Mouse (Mus musculus): Measurements from ENCODE around the gene Olfr556.
"Not testable (repeated sequence)": the region's sequence is repeated elsewhere in the genome, so short reads cannot be mapped to it uniquely, and the experiment has no call there.

The Olfr556 gene

DNA sequence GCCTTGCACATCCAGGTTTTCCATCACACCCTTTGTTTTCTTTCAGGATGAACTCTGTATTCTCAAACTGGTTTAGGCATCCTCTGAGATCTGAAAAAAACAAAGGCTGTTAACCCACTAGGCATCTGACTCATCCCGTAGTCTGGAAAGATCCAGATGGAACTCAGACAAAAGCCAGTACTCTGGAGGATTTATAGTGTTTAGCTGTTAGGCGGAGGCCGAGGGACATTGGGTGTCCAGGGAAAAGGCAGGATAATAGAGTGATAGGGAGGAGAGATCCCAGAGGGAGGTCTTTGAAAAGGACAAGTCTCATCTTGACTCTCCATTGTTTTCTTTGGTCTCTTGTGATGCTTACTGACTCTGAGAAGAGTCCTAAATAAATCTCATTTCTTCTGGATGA, at the start of gene Olfr556:
Gene Olfr556, plus strand, starts transcription at position 301 of the 400 bp plus-strand sequence.
- no peak for DNase-seq

DNA sequence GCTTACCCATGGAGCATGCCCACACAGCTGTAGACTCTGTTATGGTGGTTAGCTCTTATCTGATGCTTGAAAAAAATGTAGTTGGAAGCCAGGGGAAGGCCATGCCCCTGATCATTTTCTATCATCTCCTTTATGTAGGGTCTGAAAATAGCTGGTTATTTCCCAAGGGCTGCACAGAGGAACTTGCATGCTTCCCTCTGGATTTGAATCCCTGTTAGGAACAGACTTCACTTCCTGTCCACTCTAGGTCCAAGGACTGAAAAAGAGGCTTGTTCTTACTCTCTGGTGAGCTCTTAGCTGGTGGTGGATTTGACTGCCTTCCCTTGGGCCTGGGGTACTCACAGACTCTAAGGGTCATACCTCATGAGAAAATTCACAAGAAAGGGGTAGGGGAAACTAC, 46.6 kb upstream of the Olfr556 start, which contains the start of gene Olfr553:
Gene Olfr553, minus strand, starts transcription at position 101 of the 400 bp plus-strand sequence.
- no peak for DNase-seq

DNA sequence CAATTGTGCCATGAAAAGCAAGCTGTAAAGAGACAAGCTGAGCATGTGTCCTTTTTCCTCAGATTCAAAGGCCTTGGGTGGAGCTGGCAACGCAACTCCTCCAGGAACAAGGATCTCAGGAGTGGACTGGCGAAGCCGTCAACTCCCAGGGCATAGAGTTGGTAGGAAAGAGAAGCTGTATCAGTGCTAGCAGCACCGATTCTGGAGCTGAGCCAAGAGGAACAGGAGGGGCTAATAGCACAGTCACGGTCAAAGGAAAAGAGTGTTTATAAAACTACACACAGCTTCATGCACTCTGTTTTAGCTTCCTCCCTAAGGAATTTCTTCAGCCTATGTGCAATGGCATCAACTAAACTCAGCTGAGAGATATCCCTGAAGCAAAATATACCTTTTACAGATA, 45.1 kb upstream of the Olfr556 start:
- DNase-seq: no peak

DNA sequence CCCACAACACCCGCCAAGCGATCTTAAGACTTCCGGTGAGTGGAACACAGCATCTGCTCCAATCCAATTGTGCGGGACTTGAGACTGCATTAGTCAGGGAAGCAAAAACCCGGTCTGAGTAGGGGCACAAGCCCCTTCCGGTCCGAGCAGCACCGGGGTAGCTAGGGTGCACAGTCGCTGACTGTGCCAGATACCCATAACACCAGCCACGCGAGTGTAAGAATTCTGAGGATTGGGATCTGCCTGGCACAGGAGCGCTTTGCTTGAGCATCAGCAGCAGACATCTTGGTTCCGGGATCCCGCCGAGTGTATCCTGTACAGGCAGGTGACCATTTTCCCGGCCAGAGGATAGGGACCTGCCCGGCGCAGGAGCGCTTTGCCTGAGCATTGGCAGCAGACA, 44.3 kb upstream of the Olfr556 start:
- not testable (repeated sequence) for DNase-seq

DNA sequence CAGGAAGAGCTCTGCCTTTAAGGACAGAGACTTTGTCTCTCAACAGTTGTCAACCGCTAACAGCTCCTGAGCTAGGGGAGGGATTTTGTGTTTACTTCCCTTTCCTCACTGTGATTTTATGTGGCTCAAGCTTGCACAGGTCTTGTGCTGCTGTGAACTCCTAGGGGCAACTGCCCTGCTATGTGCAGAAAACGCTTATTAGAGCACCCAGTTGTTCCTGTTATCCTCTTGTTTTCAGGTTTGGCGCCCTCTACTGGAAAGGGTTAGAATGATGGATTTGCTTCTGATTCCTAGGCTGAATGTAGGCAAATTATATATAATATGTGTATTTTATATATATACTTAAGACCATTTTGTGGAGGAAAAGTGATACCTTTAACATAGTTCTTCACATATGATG, 28.0 kb upstream of the Olfr556 start:
- DNase-seq: peak in 1 of 2 experiments; percentile 44

DNA sequence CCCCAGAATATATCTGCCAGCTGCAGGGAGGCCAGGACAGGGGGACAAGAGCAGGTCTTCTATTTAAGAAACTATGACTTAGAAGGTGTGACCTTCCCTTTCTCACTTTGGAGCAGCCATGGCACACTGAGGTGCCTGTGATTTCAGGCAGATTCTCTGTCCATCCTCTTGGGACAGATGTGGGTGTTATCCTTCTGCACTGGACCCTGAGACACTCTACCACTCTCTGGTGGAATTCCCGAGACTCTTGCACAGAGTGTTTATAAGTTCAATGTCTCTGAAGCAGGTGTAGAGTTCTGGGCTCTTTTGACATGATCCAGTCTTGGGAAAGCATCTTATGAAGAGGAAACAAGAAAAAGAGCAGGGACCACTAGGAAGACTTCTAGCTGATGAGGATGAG, 26.6 kb upstream of the Olfr556 start, which contains the start of gene Olfr554:
Gene Olfr554, plus strand, starts transcription at position 301 of the 400 bp plus-strand sequence.
- DNase-seq: no peak

DNA sequence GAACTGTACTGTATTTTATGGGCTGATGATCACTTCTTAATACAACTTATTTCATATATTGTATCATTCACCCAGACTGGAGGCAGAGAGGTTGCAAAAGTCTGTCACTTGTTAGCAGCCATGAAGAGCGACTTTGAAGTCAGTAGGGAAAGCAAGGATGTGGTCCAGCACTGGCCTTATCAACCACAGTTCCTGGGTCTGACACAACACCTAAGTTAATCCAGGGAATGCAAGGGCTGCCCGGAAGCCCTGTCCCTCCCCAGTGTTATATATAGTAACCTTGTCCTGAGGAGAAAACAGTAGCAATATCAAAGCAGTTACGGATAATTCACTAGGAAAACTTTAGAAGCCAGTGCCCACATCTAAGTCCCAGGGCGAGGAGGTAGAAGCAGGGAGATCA, 19.8 kb upstream of the Olfr556 start:
- not testable (repeated sequence) for DNase-seq

DNA sequence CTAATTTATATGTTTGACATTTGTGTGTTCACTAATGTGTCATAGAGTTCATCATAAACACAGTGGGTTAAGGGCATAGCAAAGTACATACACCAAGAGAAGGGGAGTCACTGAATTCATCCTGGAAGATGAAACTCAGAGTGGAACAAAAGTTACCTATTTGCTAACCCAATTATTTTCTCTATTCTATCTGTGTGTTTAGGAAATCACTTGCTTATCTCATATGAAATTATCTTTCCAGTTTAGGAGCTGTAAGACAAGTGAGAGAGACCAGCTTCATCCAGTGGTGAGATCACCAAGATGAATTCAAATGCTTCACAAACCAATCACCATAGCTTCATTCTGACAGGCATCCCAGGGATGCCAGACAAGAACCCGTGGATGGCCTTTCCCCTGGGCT, 6.2 kb upstream of the Olfr556 start, which contains the start of gene Olfr555:
Gene Olfr555, plus strand, starts transcription at position 301 of the 400 bp plus-strand sequence.
- DNase-seq: no peak

DNA sequence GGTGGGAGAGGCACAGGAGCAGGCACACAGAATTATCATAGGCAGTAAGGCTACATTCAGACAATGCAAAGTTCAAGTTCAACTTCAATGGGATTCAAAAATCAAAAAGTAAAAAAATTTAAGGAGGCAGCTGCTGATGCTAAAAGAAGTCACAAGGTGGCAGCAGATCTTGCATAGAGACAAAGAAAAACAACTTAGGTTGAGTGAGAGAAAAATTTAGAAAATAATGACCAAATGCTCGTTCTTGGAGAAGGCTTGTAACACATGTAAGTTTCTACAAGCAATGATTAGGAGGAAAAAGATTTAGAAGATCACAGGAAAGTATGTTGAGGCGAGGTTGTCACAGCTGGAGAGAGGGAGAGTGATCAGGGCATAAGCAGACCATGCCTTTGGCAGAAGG, 679 bp downstream of the Olfr556 start:
- no peak for DNase-seq

DNA sequence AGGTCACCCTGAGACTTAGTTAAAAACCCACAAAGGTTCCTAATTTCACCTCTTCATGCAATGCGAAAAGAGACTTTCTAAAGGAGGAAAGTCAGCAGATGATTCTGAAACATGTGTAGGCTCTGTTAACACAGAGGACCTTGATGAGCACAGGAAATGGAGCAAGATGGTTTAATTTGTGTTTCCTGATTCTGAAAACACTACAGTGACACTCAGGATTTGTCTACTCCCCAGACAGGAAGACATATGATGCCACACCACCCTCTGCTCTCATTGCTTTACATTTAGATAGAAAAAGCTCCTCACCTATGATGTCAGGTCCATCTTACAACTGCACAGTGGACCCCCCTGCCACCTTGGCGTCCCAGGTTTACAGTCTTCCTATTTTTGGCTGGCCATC, 11.5 kb downstream of the Olfr556 start:
- DNase-seq: no peak

DNA sequence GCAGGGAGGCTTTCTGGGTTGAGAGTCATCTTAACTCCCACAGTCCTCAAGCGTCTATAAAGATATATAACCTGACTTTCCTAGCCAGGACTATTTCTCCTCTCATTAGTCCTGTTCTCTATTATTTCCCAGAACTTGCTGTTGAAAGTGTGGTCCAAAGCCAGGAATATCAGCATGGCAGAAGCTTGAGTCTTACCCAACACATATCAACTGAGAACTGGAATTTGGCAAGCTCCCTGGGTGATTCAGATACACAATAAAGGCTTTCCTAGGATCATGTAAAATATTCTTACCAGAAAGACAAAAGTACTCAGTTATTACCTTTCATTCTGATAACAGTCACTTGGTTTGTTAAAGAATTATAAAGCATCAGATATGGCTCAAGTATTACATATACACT, 17.2 kb downstream of the Olfr556 start:
- no peak for DNase-seq

DNA sequence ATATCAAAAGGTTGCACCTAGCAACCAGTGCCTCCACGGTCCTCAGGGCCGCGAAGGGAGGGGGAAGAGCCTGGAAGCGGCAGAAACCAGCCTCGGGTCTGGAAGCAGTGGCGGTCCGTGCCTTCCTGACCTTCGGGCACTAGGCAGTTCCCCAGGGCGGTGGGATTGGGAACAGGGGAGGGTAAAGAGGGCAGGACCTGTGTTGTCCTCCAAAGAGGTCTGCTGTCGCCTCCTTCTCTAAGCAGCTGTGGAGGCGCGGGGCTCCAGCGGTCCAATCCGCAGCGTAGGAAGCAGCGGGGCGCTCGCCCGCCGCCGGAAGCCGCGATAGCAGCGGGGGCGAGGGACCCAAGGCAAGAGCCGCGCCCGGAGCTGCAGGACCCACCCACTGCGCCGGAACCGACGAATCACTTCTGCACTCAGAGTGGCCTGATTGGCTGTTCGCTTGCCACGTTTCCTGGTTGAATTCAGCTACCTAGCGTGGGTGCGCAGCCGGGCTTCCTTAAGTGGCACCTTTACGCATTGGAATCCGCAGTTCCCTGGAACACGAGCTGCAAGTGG, 22.3 kb downstream of the Olfr556 start, which contains the start of gene Trim68:
Gene Trim68, minus strand, starts transcription at position 384 of the 558 bp plus-strand sequence.
- DNase-seq: peak; percentile 82 to 85

DNA sequence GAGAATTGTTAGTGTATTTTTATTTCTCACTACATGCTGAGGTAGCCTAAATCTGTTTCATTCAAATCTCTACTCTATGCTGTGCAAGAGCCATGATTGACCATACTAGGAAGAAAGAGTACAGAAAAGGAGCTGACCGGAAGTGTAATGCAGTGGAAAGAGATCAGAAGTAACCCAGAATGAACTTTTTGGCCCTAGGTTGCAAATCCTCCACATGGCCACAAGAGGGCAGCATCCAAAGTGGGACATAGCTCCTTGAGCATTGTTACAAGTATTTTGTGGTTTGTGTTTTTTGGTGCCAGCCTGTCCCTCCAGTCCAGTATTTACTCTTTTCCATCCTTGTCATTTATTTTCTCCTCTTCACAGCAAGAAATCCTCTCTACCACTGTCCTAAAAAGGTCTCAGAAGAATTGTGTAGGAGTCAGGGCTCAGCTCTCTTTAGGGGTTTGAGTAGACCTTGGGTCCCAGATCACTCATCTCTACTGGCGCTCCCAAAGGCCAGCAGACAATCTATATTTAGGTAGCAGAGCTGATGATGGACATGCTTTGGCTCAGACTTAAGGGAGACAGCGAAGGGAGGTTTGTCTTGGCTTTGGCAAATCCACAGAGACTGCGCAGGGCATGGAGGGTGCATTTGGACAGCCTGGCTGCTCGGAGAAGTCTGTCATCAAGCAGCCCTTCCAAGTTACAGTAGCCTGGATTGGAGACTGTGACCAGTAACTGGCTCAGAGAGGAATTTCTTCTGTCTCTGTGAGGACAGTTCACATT, 30.8 kb downstream of the Olfr556 start, which contains the start of gene Olfr557:
Gene Olfr557, plus strand, starts transcription at position 553 of the 768 bp plus-strand sequence.
- DNase-seq: peak in 1 of 2 experiments; percentile 30

DNA sequence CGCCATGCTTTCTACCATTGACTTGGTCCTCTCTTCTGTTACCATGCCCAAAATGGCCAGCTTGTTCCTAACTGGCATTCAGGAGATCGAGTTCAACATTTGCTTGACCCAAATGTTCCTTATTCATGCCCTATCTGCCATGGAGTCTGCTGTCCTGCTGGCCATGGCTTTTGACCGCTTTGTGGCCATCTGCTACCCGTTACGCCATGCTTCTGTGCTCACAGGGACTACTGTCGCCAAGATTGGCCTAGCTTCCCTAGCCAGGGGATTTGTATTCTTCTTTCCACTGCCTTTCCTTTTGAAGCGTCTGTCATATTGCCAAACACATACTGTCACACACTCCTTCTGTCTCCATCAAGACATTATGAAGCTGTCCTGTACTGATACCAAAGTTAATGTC, 33.8 kb downstream of the Olfr556 start:
- DNase-seq: no peak

DNA sequence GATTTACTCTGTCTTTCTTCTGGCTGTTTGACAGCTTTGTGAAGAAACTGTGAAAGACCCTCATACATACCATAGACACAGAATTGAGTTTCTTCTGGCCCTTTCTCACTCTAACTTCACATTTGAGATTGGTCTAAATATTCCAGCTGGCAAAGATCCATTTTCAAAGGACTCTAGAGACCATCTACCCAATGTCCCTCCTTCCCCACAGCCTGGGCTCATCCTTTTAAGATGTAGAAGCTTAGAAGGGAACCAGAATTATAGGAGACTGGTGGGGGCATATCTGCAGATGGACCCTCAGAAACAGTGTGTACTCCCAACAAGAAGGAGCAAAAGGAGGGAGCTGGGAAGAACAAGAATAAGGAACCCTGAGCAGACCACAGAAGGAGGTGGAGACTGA, 37.2 kb downstream of the Olfr556 start, which contains the start of gene Olfr558:
Gene Olfr558, plus strand, starts transcription at position 301 of the 400 bp plus-strand sequence.
- DNase-seq: no peak

DNA sequence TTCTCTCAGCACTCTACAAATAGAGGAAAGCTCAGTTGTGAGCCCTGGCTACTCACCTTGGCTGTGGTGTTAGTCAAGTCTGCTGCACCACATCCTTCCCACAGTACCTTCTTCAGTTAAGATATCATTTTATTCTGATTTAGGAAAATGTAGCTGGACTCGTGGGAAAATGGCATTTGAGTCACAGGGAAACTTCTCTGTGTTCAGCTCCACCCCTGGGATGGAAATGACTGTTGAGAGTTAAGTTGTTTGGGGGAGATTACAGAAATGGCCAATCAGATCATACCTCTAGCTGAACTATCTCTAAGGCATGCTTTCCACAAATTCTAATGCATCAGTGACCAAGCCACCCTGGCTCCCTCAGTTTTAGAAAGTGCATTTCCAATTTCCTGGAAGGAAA, 54.3 kb downstream of the Olfr556 start, which contains the start of gene Olfr33:
Gene Olfr33, minus strand, starts transcription at position 101 of the 400 bp plus-strand sequence.
- DNase-seq: no peak
